In the genomic region with DNA sequence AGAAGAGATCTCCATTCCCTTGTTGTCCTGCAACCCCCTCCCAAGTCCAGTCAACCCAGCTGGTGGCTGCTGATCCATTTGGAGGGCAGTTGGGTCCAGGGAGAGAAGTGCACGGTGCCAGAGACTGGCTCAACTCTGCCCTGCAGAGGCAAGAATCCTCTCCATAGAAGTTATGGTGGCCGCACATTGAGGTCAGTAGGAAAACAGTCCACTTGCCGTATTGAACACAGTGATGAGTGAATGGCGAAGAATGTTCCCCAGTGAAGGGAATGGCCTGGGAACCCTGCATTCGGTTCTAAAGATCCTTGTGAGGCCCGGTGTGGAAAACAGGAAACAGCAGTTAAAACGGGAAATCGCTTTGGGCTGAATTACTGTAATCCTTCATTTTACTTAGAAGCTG, we compare ENCODE assay signal across 12 mouse cellular contexts. TPM values are rescaled to one million over a fixed set of nuclear protein-coding genes. Genes with fewer than 3 reads are reported as not detected.
DNase-seq lines count a peak whose midpoint lies in the region; ATAC-seq and TF ChIP-seq lines count a peak whose summit lies in the region.
"Had no signal": no experiment of that assay in that cellular context is flagged by ENCODE, and none has a peak within 500 bp of the region (broad histone marks: within the 10 kb centered on the region; RNA-seq: fewer than 3 reads in every experiment).

No protein-coding gene starts in this region.

- 50% methylated on average over 8 of the region's 8 CpGs for WGBS in heart, embryonic 14.5 days
- 73% methylated on average over 8 of the region's 8 CpGs for WGBS in midbrain, embryonic 13.5 days
- 67% methylated on average over 8 of the region's 8 CpGs for WGBS in midbrain, postnatal 0 days
- 57% methylated on average over 8 of the region's 8 CpGs for WGBS in stomach, postnatal 0 days

- no peak overlapping the region for H3K9ac ChIP-seq in heart, embryonic 14.5 days (ENCODE audit: low read length)
- no peak overlapping the region for H3K9ac ChIP-seq in midbrain, embryonic 13.5 days (replicated peaks)
- H3K9ac ChIP-seq in midbrain, postnatal 0 days (replicated peaks; ENCODE audit: low read length, poor library complexity, severe bottlenecking), result no peak overlapping the region
- no peak overlapping the region for H3K9ac ChIP-seq in stomach, postnatal 0 days (ENCODE audit: low read length)
- H3K9ac ChIP-seq: liver, embryonic 12.5 days; neural tube, embryonic 13.5 days had no signal

- no peaks in the 10 kb centered on the region for H3K36me3 ChIP-seq in heart, embryonic 14.5 days (ENCODE audit: control insufficient read depth, insufficient read depth, low read length)
- no peaks in the 10 kb centered on the region for H3K36me3 ChIP-seq in midbrain, embryonic 13.5 days
- no peaks in the 10 kb centered on the region for H3K36me3 ChIP-seq in midbrain, postnatal 0 days (ENCODE audit: insufficient read depth, low read length)
- H3K36me3 ChIP-seq in stomach, postnatal 0 days (ENCODE audit: control insufficient read depth, insufficient read depth, low read length), result no peaks in the 10 kb centered on the region
- H3K36me3 ChIP-seq: liver, embryonic 12.5 days; neural tube, embryonic 13.5 days had no signal

- TF ChIP-seq POLR2A in embryonic fibroblast, embryonic 13.5 days (IDR thresholded peaks at IDR 0.05; ENCODE audit: low read depth, low read length), result no peak

- ATAC-seq in heart, embryonic 14.5 days (ENCODE audit: insufficient number of reproducible peaks, insufficient read depth, low FRiP score, low read depth), result no peak
- ATAC-seq in midbrain, embryonic 13.5 days, result no peak
- ATAC-seq in midbrain, postnatal 0 days (ENCODE audit: low FRiP score), result no peak
- ATAC-seq in stomach, postnatal 0 days (ENCODE audit: low FRiP score, low TSS enrichment), result no peak
- ATAC-seq: liver, embryonic 12.5 days; midbrain, embryonic 16.5 days had no signal

- no peak for DNase-seq in heart, adult 8-10 months (ENCODE audit: low spot score)
- DNase-seq in midbrain, postnatal 0 days (ENCODE audit: low spot score), result no peak
- DNase-seq in stomach, postnatal 0 days (ENCODE audit: low spot score), result no peak
- no peak for DNase-seq in testis, postnatal 10 days (ENCODE audit: low spot score)
- DNase-seq: cerebellum, postnatal 36 days; right cerebral cortex, postnatal 14 days had no signal

- H3K9me3 ChIP-seq in heart, embryonic 14.5 days (ENCODE audit: control insufficient read depth, low read length), result no peaks in the 10 kb centered on the region
- no peaks in the 10 kb centered on the region for H3K9me3 ChIP-seq in midbrain, embryonic 13.5 days
- H3K9me3 ChIP-seq in midbrain, postnatal 0 days (ENCODE audit: low read length), result no peaks in the 10 kb centered on the region
- H3K9me3 ChIP-seq in stomach, postnatal 0 days (ENCODE audit: control insufficient read depth, low read length), result no peaks in the 10 kb centered on the region
- H3K9me3 ChIP-seq: liver, embryonic 12.5 days; neural tube, embryonic 13.5 days had no signal

- peak overlapping the region; percentile 57 for H3K4me2 ChIP-seq in heart, embryonic 14.5 days (ENCODE audit: low read length)
- no peak overlapping the region for H3K4me2 ChIP-seq in midbrain, embryonic 13.5 days (replicated peaks)
- H3K4me2 ChIP-seq in midbrain, postnatal 0 days (ENCODE audit: low read depth, low read length, poor library complexity, severe bottlenecking), result no peak overlapping the region
- no peak overlapping the region for H3K4me2 ChIP-seq in stomach, postnatal 0 days (replicated peaks; ENCODE audit: low read depth)
- H3K4me2 ChIP-seq: liver, embryonic 12.5 days; neural tube, embryonic 13.5 days had no signal

- H3K4me1 ChIP-seq in heart, embryonic 14.5 days (ENCODE audit: control insufficient read depth in 2 of 2, insufficient read depth in 2 of 2, low read length in 2 of 2), result peaks cover 26 to 42% of the 10 kb centered on the region in 2 experiments
- peaks cover 15% of the 10 kb centered on the region for H3K4me1 ChIP-seq in midbrain, embryonic 13.5 days (replicated peaks)
- H3K4me1 ChIP-seq in midbrain, postnatal 0 days (ENCODE audit: insufficient read depth, low read length), result no peaks in the 10 kb centered on the region
- H3K4me1 ChIP-seq in embryonic fibroblast, embryonic 13.5 days (ENCODE audit: control insufficient read depth, insufficient read depth, low read length), result peaks cover 28% of the 10 kb centered on the region
- peaks cover 8% of the 10 kb centered on the region; the same call in 1 of the 2 replicates for H3K4me1 ChIP-seq in stomach, postnatal 0 days (replicated peaks; ENCODE audit: control insufficient read depth, insufficient read depth)

- no peak for TF ChIP-seq CTCF in midbrain, postnatal 0 days (IDR thresholded peaks at IDR 0.05)
- no peak for TF ChIP-seq CTCF in embryonic fibroblast, embryonic 13.5 days (IDR thresholded peaks at IDR 0.05; ENCODE audit: borderline replicate concordance, insufficient read depth, low read length)
- no peak for TF ChIP-seq CTCF in stomach, postnatal 0 days (IDR thresholded peaks at IDR 0.05; ENCODE audit: low read depth)

- H3K27me3 ChIP-seq in heart, embryonic 14.5 days (ENCODE audit: control insufficient read depth, insufficient read depth, low read length), result no peaks in the 10 kb centered on the region
- no peaks in the 10 kb centered on the region for H3K27me3 ChIP-seq in midbrain, embryonic 13.5 days
- no peaks in the 10 kb centered on the region for H3K27me3 ChIP-seq in midbrain, postnatal 0 days (ENCODE audit: insufficient read depth, low read length)
- no peaks in the 10 kb centered on the region for H3K27me3 ChIP-seq in stomach, postnatal 0 days (ENCODE audit: control insufficient read depth, insufficient read depth, low read length)
- H3K27me3 ChIP-seq: neural tube, embryonic 13.5 days had no signal

- no peak overlapping the region for H3K4me3 ChIP-seq in heart, embryonic 14.5 days (ENCODE audit: control insufficient read depth in 1 of 2, insufficient read depth in 1 of 2, low read depth in 1 of 2, low read length in 2 of 2)
- H3K4me3 ChIP-seq in midbrain, embryonic 13.5 days (replicated peaks), result no peak overlapping the region
- no peak overlapping the region for H3K4me3 ChIP-seq in midbrain, postnatal 0 days (ENCODE audit: low read depth, low read length)
- no peak overlapping the region for H3K4me3 ChIP-seq in embryonic fibroblast, embryonic 13.5 days (ENCODE audit: insufficient read depth, low read length)
- H3K4me3 ChIP-seq in stomach, postnatal 0 days (ENCODE audit: low read depth, low read length), result no peak overlapping the region
- H3K4me3 ChIP-seq: liver, embryonic 12.5 days; neural tube, embryonic 13.5 days had no signal

- peak overlapping the region; percentile 23 to 59; a peak in 2 of 4 replicates for H3K27ac ChIP-seq in heart, embryonic 14.5 days (replicated peaks in 1 of 2; ENCODE audit: control insufficient read depth in 1 of 2, insufficient read depth in 1 of 2, low read depth in 2 of 2, low read length in 2 of 2)
- 0 out of 2 replicates have a peak overlapping the region, but pooled peaks have one; percentile 6 for H3K27ac ChIP-seq in midbrain, embryonic 13.5 days
- H3K27ac ChIP-seq in midbrain, postnatal 0 days (ENCODE audit: low read depth, low read length), result no peak overlapping the region
- H3K27ac ChIP-seq in embryonic fibroblast, embryonic 13.5 days (ENCODE audit: insufficient read depth, low read length), result peak overlapping the region; percentile 11; the same call in 1 of the 2 replicates
- 0 out of 2 replicates have a peak overlapping the region, but pooled peaks have one; percentile 40 for H3K27ac ChIP-seq in stomach, postnatal 0 days (replicated peaks)
- H3K27ac ChIP-seq: liver, embryonic 12.5 days; neural tube, embryonic 13.5 days had no signal

- TF ChIP-seq EP300 in stomach, postnatal 0 days (optimal IDR thresholded peaks at IDR 0.05), result no peak

RNA-seq across cellular contexts. Expression of a gene that starts 56.0 kb away (rescaled TPM):
- polyA plus RNA-seq in heart, embryonic 14.5 days (2014; fragmentation: Nextera tagmentation; extraction: Ambion mirVana), result 11.2 and 11.3 TPM in 2 replicates
- total RNA-seq in heart, adult 8-10 months (2022), result 10 to 100 TPM in 2 of 4 experiments, 1 to 10 TPM in 2; 8.0 to 10.3 (median 9.1) TPM
- 6.0 and 6.1 TPM in 2 replicates for polyA plus RNA-seq in midbrain, embryonic 13.5 days (2015; fragmentation: Nextera tagmentation; extraction: Ambion mirVana)
- total RNA-seq in midbrain, postnatal 0 days (2014; rRNA removed), result 5.9 and 7.8 TPM in 2 replicates
- 3.0 TPM in 2 replicates for polyA plus RNA-seq in midbrain, postnatal 0 days (2015; fragmentation: Nextera tagmentation; extraction: Ambion mirVana)
- polyA plus RNA-seq in embryonic fibroblast, embryonic 13.5 days (2011; ENCODE audit: insufficient read length, low read depth, missing spikeins), result 43.6 TPM in 2 replicates
- 15.3 and 15.7 TPM in 2 replicates for polyA plus RNA-seq in stomach, postnatal 0 days (2015; fragmentation: Nextera tagmentation; extraction: Ambion mirVana)
